9 mouse cellular contexts compared by ENCODE assay signal in genomic region chr2:25292054-25292544, GRCm38 (mm10). TPM values are rescaled to one million over a fixed set of nuclear protein-coding genes. Genes with fewer than 3 reads are reported as not detected.
DNase-seq lines count a peak whose midpoint lies in the region; ATAC-seq and TF ChIP-seq lines count a peak whose summit lies in the region.
"Had no signal": no experiment of that assay in that cellular context is flagged by ENCODE, and none has a peak within 500 bp of the region (broad histone marks: within the 10 kb centered on the region; RNA-seq: fewer than 3 reads in every experiment).

No protein-coding gene starts in this region.

- H3K4me1 ChIP-seq in forebrain, postnatal 0 days (ENCODE audit: insufficient read depth), result peaks cover 8% of the 10 kb centered on the region; the same call in 1 of the 2 replicates
- H3K4me1 ChIP-seq in intestine, postnatal 0 days (replicated peaks; ENCODE audit: control insufficient read depth, insufficient read depth, low read length), result peaks cover 8% of the 10 kb centered on the region; the same call in 1 of the 2 replicates

- 0 out of 2 replicates have a peak overlapping the region, but pooled peaks have one; percentile 22 for H3K9ac ChIP-seq in forebrain, postnatal 0 days
- H3K9ac ChIP-seq in intestine, postnatal 0 days (ENCODE audit: low read depth, low read length), result no peak overlapping the region

- H3K9me3 ChIP-seq in forebrain, postnatal 0 days (ENCODE audit: low read length), result no peaks in the 10 kb centered on the region
- no peaks in the 10 kb centered on the region for H3K9me3 ChIP-seq in intestine, postnatal 0 days (ENCODE audit: control insufficient read depth)

- TF ChIP-seq CTCF in forebrain, postnatal 0 days (IDR thresholded peaks at IDR 0.05; ENCODE audit: low read depth), result no peak
- TF ChIP-seq CTCF in intestine, postnatal 0 days (IDR thresholded peaks at IDR 0.05; ENCODE audit: low read depth), result no peak

- H3K27ac ChIP-seq in forebrain, postnatal 0 days (ENCODE audit: low read depth, low read length), result no peak overlapping the region
- H3K27ac ChIP-seq in intestine, postnatal 0 days (ENCODE audit: low read depth, low read length), result no peak overlapping the region; the same call in 1 of the 2 replicates

- ATAC-seq in forebrain, postnatal 0 days, result no peak
- no peak for ATAC-seq in intestine, postnatal 0 days

- peaks cover 28% of the 10 kb centered on the region for H3K36me3 ChIP-seq in forebrain, postnatal 0 days (ENCODE audit: insufficient read depth)
- no peaks in the 10 kb centered on the region for H3K36me3 ChIP-seq in intestine, postnatal 0 days (ENCODE audit: control insufficient read depth, insufficient read depth)

- 14% methylated on average over 34 of the region's 43 CpGs for WGBS in forebrain, postnatal 0 days
- 3% methylated on average over 42 of the region's 43 CpGs for WGBS in intestine, postnatal 0 days

- H3K4me3 ChIP-seq in forebrain, postnatal 0 days (ENCODE audit: low read depth, low read length), result peak overlapping the region; percentile 19; the same call in 1 of the 2 replicates
- H3K4me3 ChIP-seq in intestine, postnatal 0 days (ENCODE audit: low read depth, low read length), result peak overlapping the region; percentile 42

- H3K27me3 ChIP-seq in forebrain, postnatal 0 days (ENCODE audit: insufficient read depth, low read length), result peaks cover 39% of the 10 kb centered on the region
- peaks cover 46% of the 10 kb centered on the region for H3K27me3 ChIP-seq in intestine, postnatal 0 days (replicated peaks; ENCODE audit: control insufficient read depth, insufficient read depth, low read length)

- DNase-seq in right cerebral cortex, postnatal 14 days, result peak; percentile 60
- no peak for DNase-seq in right cerebral cortex, postnatal 4 days
- DNase-seq in forebrain, postnatal 0 days, result no peak
- DNase-seq in lung, postnatal 4 days, result peak; percentile 22 to 47
- no peak for DNase-seq in natural killer cell, adult 2 months (ENCODE audit: low spot score in 2 of 2)
- DNase-seq in spleen, postnatal 14 days (ENCODE audit: low spot score in 2 of 2), result no peak
- no peak for DNase-seq in thymus, postnatal 36 days

- H3K4me2 ChIP-seq in forebrain, postnatal 0 days (ENCODE audit: low read depth), result peak overlapping the region; percentile 40
- peak overlapping the region; percentile 75 for H3K4me2 ChIP-seq in intestine, postnatal 0 days (replicated peaks; ENCODE audit: low read depth)

RNA-seq across cellular contexts. Expression of gene Lrrc26, which starts 2.4 kb away (rescaled TPM):
- not detected in 2 replicates for total RNA-seq in forebrain, postnatal 0 days (2014; rRNA removed)
- polyA plus RNA-seq in forebrain, postnatal 0 days (2015; fragmentation: Nextera tagmentation; extraction: Ambion mirVana), result 0.15 TPM in 1 of 2 replicates, not detected in the other
- 5.5 and 6.6 TPM in 2 replicates for polyA plus RNA-seq in intestine, postnatal 0 days (2015; fragmentation: Nextera tagmentation; extraction: Ambion mirVana)
- total RNA-seq: left cerebral cortex, postnatal 10 days had no signal

RNA-seq across cellular contexts. Expression of gene Tmem210, which starts 4.2 kb away (rescaled TPM):
- total RNA-seq in forebrain, postnatal 0 days (2014; rRNA removed), result not detected in 2 replicates
- not detected in 2 replicates for polyA plus RNA-seq in forebrain, postnatal 0 days (2015; fragmentation: Nextera tagmentation; extraction: Ambion mirVana)
- not detected in 2 replicates for polyA plus RNA-seq in intestine, postnatal 0 days (2015; fragmentation: Nextera tagmentation; extraction: Ambion mirVana)
- total RNA-seq: left cerebral cortex, postnatal 10 days had no signal

RNA-seq across cellular contexts. Expression of gene Anapc2, which starts 19.8 kb away (rescaled TPM):
- 30.2 and 37.9 TPM in 2 replicates for total RNA-seq in forebrain, postnatal 0 days (2014; rRNA removed)
- polyA plus RNA-seq in forebrain, postnatal 0 days (2015; fragmentation: Nextera tagmentation; extraction: Ambion mirVana), result 90.7 and 108 TPM in 2 replicates
- polyA plus RNA-seq in intestine, postnatal 0 days (2015; fragmentation: Nextera tagmentation; extraction: Ambion mirVana), result 41.6 and 43.4 TPM in 2 replicates

RNA-seq across cellular contexts. Expression of gene Ssna1, which starts 19.9 kb away (rescaled TPM):
- 108 and 127 TPM in 2 replicates for total RNA-seq in forebrain, postnatal 0 days (2014; rRNA removed)
- polyA plus RNA-seq in forebrain, postnatal 0 days (2015; fragmentation: Nextera tagmentation; extraction: Ambion mirVana), result 189 and 195 TPM in 2 replicates
- 105 and 108 TPM in 2 replicates for polyA plus RNA-seq in intestine, postnatal 0 days (2015; fragmentation: Nextera tagmentation; extraction: Ambion mirVana)

RNA-seq across cellular contexts. Expression of gene Grin1, which starts 26.9 kb away (rescaled TPM):
- total RNA-seq in forebrain, postnatal 0 days (2014; rRNA removed), result 77.3 and 88.5 TPM in 2 replicates
- polyA plus RNA-seq in forebrain, postnatal 0 days (2015; fragmentation: Nextera tagmentation; extraction: Ambion mirVana), result 46.9 and 58.2 TPM in 2 replicates
- 0.78 and 0.90 TPM in 2 replicates for polyA plus RNA-seq in intestine, postnatal 0 days (2015; fragmentation: Nextera tagmentation; extraction: Ambion mirVana)

Comparison
In these comparisons a context has a peak if more than half of its experiments do, and no peak if none do; other contexts are left out.
1. DNase-seq: peak in right cerebral cortex, postnatal 14 days (single experiment) and lung, postnatal 4 days (2 of 2); none in right cerebral cortex, postnatal 4 days (single experiment), forebrain, postnatal 0 days (single experiment), natural killer cell, adult 2 months (0 of 2), spleen, postnatal 14 days (0 of 2) and thymus, postnatal 36 days (0 of 2).